Mouse (Mus musculus): ENCODE data around the gene Mif. TPM values are rescaled to one million over a fixed set of nuclear protein-coding genes. Genes with fewer than 3 reads are reported as not detected.
"Not testable (repeated sequence)": the region's sequence is repeated elsewhere in the genome, so short reads cannot be mapped to it uniquely, and the experiment has no call there.

The Mif gene
- polyA plus RNA-seq, 1 experiment = 830 TPM

- Histone ChIP-seq H3K36me3 (ENCODE audit: control insufficient read depth, insufficient read depth, low read length) (no peaks in the 10 kb centered on the region), H3K27me3 (ENCODE audit: control insufficient read depth, insufficient read depth, low read length) (no peaks in the 10 kb centered on the region), H3K4me3 (ENCODE audit: low read depth, low read length) (no peak overlapping the region), H3K4me1 (ENCODE audit: control insufficient read depth, insufficient read depth, insufficient read length, low read length) (no peaks in the 10 kb centered on the region), H3K27ac (ENCODE audit: insufficient read depth, low read depth, low read length) (no peak overlapping the region)
- TF ChIP-seq CTCF (IDR thresholded peaks at IDR 0.05; ENCODE audit: extremely low read depth, insufficient read length, insufficient replicate concordance, low read depth, low read length) (no peak), POLR2A (IDR thresholded peaks at IDR 0.05; ENCODE audit: low read depth, low read length) (no peak)
- WGBS = 76% methylated on average over 3 of the region's 3 CpGs
Observed at GRCm38 (mm10) chr10:75851681-75852080, 8.4 kb downstream of the Mif start.

DNA sequence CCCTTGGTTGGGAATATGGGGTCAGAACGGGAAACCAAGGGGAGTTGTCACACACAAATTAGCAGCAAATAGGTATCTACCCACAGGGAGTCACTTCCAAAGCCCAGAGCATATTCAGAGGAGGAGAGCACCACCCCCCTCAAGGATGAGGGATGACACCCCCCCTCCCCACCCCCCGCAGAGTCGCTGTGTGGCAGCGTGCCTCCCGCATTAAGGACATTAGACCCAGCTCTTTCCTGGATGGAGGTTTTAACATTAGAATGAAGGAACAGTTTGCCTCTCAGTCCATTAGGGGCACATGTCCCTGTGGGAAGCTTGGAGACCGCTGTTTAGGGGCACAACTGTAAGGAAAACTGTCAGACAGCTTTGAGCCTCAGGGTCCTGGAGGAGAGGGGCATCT is 9.0 kb downstream of the Mif start:
- Histone ChIP-seq H3K4me3 (ENCODE audit: low read depth, low read length) (no peak overlapping the region), H3K27ac (ENCODE audit: insufficient read depth, low read depth, low read length) (no peak overlapping the region), H3K4me1 (ENCODE audit: control insufficient read depth, insufficient read depth, insufficient read length, low read length) (no peaks in the 10 kb centered on the region), H3K27me3 (ENCODE audit: control insufficient read depth, insufficient read depth, low read length) (no peaks in the 10 kb centered on the region), H3K36me3 (ENCODE audit: control insufficient read depth, insufficient read depth, low read length) (no peaks in the 10 kb centered on the region)
- 55% methylated on average over 6 of the region's 6 CpGs for WGBS
- no peak for TF ChIP-seq POLR2A (IDR thresholded peaks at IDR 0.05; ENCODE audit: low read depth, low read length)
- no peak for TF ChIP-seq CTCF (IDR thresholded peaks at IDR 0.05; ENCODE audit: extremely low read depth, insufficient read length, insufficient replicate concordance, low read depth, low read length)

- H3K4me3 ChIP-seq (ENCODE audit: low read depth, low read length) = no peak overlapping the region
- no peak for TF ChIP-seq POLR2A (IDR thresholded peaks at IDR 0.05; ENCODE audit: low read depth, low read length)
- no peak for TF ChIP-seq CTCF (IDR thresholded peaks at IDR 0.05; ENCODE audit: extremely low read depth, insufficient read length, insufficient replicate concordance, low read depth, low read length)
- no peaks in the 10 kb centered on the region for H3K4me1 ChIP-seq (ENCODE audit: control insufficient read depth, insufficient read depth, insufficient read length, low read length)
- no peaks in the 10 kb centered on the region for H3K27me3 ChIP-seq (ENCODE audit: control insufficient read depth, insufficient read depth, low read length)
- H3K36me3 ChIP-seq (ENCODE audit: control insufficient read depth, insufficient read depth, low read length) = no peaks in the 10 kb centered on the region
- no peak overlapping the region for H3K27ac ChIP-seq (ENCODE audit: insufficient read depth, low read depth, low read length)
- 36% methylated on average over 3 of the region's 3 CpGs for WGBS
Observed at GRCm38 (mm10) chr10:75848382-75848781, 11.7 kb downstream of the Mif start.

GRCm38 (mm10) chr10:75845306-75845930 is 14.6 kb downstream of the Mif start:
- TF ChIP-seq POLR2A (IDR thresholded peaks at IDR 0.05; ENCODE audit: low read depth, low read length) (no peak), CTCF (IDR thresholded peaks at IDR 0.05; ENCODE audit: extremely low read depth, insufficient read length, insufficient replicate concordance, low read depth, low read length) (no peak)
- 53% methylated on average over 6 of the region's 6 CpGs for WGBS
- no peaks in the 10 kb centered on the region for H3K36me3 ChIP-seq (ENCODE audit: control insufficient read depth, insufficient read depth, low read length)
- H3K4me1 ChIP-seq (ENCODE audit: control insufficient read depth, insufficient read depth, insufficient read length, low read length) = no peaks in the 10 kb centered on the region
- no peak overlapping the region for H3K27ac ChIP-seq (ENCODE audit: insufficient read depth, low read depth, low read length)
- H3K4me3 ChIP-seq (ENCODE audit: low read depth, low read length) = no peak overlapping the region
- no peaks in the 10 kb centered on the region for H3K27me3 ChIP-seq (ENCODE audit: control insufficient read depth, insufficient read depth, low read length)

DNA sequence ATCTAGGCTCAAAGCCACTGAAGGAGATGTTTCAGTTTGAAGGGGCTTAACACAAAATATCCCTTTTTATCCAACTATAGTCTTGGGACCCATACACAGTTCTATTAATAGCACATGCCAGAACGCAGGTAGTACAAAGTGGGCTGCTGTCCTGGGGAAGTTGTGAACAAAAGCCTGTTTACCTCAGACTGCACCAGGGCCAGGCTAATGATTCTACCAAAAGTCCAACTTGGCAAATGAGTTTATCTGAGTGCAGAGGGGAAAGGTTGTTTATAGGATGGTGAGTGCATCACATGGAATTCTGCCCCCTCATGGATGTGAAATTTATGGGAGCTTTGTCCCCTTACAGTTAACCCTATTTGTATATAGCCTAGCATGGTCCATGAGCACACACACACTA is 15.2 kb downstream of the Mif start:
- Histone ChIP-seq H3K4me1 (ENCODE audit: control insufficient read depth, insufficient read depth, insufficient read length, low read length) (no peaks in the 10 kb centered on the region), H3K27me3 (ENCODE audit: control insufficient read depth, insufficient read depth, low read length) (no peaks in the 10 kb centered on the region), H3K36me3 (ENCODE audit: control insufficient read depth, insufficient read depth, low read length) (no peaks in the 10 kb centered on the region), H3K4me3 (ENCODE audit: low read depth, low read length) (no peak overlapping the region), H3K27ac (ENCODE audit: insufficient read depth, low read depth, low read length) (no peak overlapping the region)
- 61% methylated on average over 1 of the region's 1 CpGs for WGBS
- TF ChIP-seq CTCF (IDR thresholded peaks at IDR 0.05; ENCODE audit: extremely low read depth, insufficient read length, insufficient replicate concordance, low read depth, low read length) (no peak), POLR2A (IDR thresholded peaks at IDR 0.05; ENCODE audit: low read depth, low read length) (no peak)

DNA sequence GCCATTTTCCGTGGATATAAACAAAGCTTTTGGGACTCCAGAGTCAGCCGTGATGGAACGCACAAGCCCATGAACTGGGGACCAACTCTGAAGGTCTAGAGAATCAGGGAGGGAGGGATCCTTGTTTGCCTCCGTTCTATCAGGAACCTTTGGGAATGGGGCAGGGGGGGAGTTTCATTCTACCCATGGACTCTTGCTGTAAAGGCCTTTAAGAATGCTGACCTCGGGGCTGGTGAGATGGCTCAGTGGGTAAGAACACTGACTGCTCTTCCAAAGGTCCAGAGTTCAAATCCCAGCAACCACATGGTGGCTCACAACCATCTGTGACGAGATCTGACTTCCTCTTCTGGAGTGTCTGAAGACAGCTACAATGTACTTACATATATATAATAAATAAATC is 16.1 kb downstream of the Mif start:
- not testable (repeated sequence) for H3K27me3 ChIP-seq (ENCODE audit: control insufficient read depth, insufficient read depth, low read length); H3K4me1 ChIP-seq (ENCODE audit: control insufficient read depth, insufficient read depth, insufficient read length, low read length); H3K36me3 ChIP-seq (ENCODE audit: control insufficient read depth, insufficient read depth, low read length); H3K27ac ChIP-seq (ENCODE audit: insufficient read depth, low read depth, low read length); H3K4me3 ChIP-seq (ENCODE audit: low read depth, low read length)
- WGBS = 80% methylated on average over 6 of the region's 6 CpGs

DNA sequence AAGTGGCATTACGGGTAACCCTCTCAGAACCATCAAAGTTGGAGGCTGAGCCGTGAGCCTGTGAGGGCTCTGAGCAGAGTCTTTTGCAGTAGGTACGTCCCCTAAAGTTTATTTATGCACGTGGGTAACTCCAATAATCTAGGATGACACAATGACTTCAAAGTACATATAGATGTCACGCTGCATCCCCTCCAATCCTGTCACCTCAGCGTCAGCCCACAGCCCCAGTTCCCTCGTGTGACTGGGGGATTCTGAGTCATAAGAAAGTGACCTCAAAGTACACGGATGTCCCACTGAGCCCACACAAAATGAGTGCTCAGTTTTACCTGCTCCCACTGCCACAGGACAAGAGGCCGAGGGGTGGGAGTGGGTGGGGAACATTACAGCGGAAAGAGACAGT is 20.9 kb downstream of the Mif start:
- Histone ChIP-seq H3K4me1 (ENCODE audit: control insufficient read depth, insufficient read depth, insufficient read length, low read length) (peaks cover 2% of the 10 kb centered on the region), H3K27ac (ENCODE audit: insufficient read depth, low read depth, low read length) (no peak overlapping the region), H3K4me3 (ENCODE audit: low read depth, low read length) (no peak overlapping the region), H3K27me3 (ENCODE audit: control insufficient read depth, insufficient read depth, low read length) (no peaks in the 10 kb centered on the region), H3K36me3 (ENCODE audit: control insufficient read depth, insufficient read depth, low read length) (no peaks in the 10 kb centered on the region)
- WGBS = 81% methylated on average over 10 of the region's 10 CpGs
- TF ChIP-seq POLR2A (IDR thresholded peaks at IDR 0.05; ENCODE audit: low read depth, low read length) (no peak), CTCF (IDR thresholded peaks at IDR 0.05; ENCODE audit: extremely low read depth, insufficient read length, insufficient replicate concordance, low read depth, low read length) (no peak)
